Mouse (Mus musculus) testis, postnatal 14 days (tissue): Measurements from ENCODE around the gene Rassf7.
A peak's percentile ranks its signal among the peaks of the same experiment; 100 is the strongest.

ENCODE experiments used
- DNase-seq: peaks from one replicate; pipeline ENCODE4 v3.0.0; 2021; ENCODE audit warnings: low spot score

Rassf7 gene

GRCm38 (mm10) chr7:141196619-141197282 lies 18.9 kb upstream of the Rassf7 start:
- peak; percentile 8 for DNase-seq

- no peak for DNase-seq
These were observed 17.5 kb upstream of the Rassf7 start for GRCm38 (mm10) chr7:141198121-141198520.

GRCm38 (mm10) chr7:141204546-141204945 lies 11.1 kb upstream of the Rassf7 start:
- DNase-seq: no peak

- no peak for DNase-seq
These were observed 10.2 kb upstream of the Rassf7 start for GRCm38 (mm10) chr7:141205504-141205903.

GRCm38 (mm10) chr7:141206182-141206937 lies 9.3 kb upstream of the Rassf7 start:
- DNase-seq: no peak

GRCm38 (mm10) chr7:141209526-141209925 lies 6.1 kb upstream of the Rassf7 start:
- no peak for DNase-seq

GRCm38 (mm10) chr7:141210137-141210536 lies 5.5 kb upstream of the Rassf7 start:
- DNase-seq: peak; percentile 5

- no peak for DNase-seq
These were observed 5.0 kb upstream of the Rassf7 start for GRCm38 (mm10) chr7:141210606-141211131.

GRCm38 (mm10) chr7:141213133-141213532 lies 2.5 kb upstream of the Rassf7 start:
- DNase-seq: no peak

GRCm38 (mm10) chr7:141213605-141214235 lies 1.9 kb upstream of the Rassf7 start, which contains the start of gene Lmntd2:
Gene Lmntd2 (minus strand): TSS chr7:141214080.
- peak; percentile 6 for DNase-seq

GRCm38 (mm10) chr7:141214310-141214709 lies 1.4 kb upstream of the Rassf7 start:
- DNase-seq: no peak

GRCm38 (mm10) chr7:141215880-141216733 lies 447 bp downstream of the Rassf7 start:
- DNase-seq: no peak

- DNase-seq: peak; percentile 8
These were observed 1.2 kb downstream of the Rassf7 start for GRCm38 (mm10) chr7:141216894-141217293.

- peak; percentile 12 for DNase-seq
These were observed 1.8 kb downstream of the Rassf7 start for GRCm38 (mm10) chr7:141217343-141218013.

- DNase-seq: no peak
These were observed 2.5 kb downstream of the Rassf7 start for GRCm38 (mm10) chr7:141218141-141218540.

- DNase-seq: peak; percentile 6
These were observed 3.0 kb downstream of the Rassf7 start for GRCm38 (mm10) chr7:141218557-141219133.

- DNase-seq: no peak
These were observed 4.0 kb downstream of the Rassf7 start for GRCm38 (mm10) chr7:141219558-141220099.

- no peak for DNase-seq
These were observed 4.7 kb downstream of the Rassf7 start for GRCm38 (mm10) chr7:141220377-141220776.

GRCm38 (mm10) chr7:141221249-141222125 lies 5.8 kb downstream of the Rassf7 start:
- DNase-seq: peak; percentile 94

GRCm38 (mm10) chr7:141222126-141222467 lies 6.4 kb downstream of the Rassf7 start:
- DNase-seq: no peak
